ENCODE assay signal across 9 mouse cellular contexts in the genomic region with DNA sequence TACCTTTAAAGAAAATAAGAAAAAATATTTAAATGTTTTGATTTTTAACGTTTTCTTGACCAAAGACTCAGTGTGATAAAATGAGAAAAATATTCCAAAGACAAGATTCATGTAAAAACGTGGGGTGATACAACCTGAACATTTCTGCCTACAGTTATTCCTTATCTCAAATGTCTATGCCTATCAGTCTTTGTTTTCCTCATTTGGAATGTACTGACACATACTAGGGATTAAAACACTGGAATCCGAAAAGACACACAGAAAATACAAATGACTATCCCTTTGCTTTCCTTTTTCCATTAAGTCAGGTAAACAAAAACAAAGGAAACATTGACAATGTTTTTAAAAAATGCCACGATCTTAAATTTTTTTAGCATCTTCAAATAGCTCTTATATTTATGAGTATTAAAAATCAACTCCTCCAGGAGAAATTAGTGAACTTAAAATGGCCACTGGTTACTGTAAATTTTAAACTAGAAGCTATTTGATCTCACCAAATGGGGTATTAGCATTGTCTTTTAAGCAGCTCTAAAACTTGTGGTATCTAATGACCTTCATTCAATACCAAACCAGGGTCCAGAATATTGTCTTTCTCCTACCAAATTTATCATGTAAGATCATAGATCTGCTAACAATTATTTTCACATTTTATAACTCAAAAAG. TPM values are rescaled to one million over a fixed set of nuclear protein-coding genes. Genes with fewer than 3 reads are reported as not detected.
A peak's percentile ranks its signal among the peaks of the same experiment; 100 is the strongest.
DNase-seq lines count a peak whose midpoint lies in the region; ATAC-seq and TF ChIP-seq lines count a peak whose summit lies in the region.
"Had no signal": no experiment of that assay in that cellular context is flagged by ENCODE, and none has a peak within 500 bp of the region (broad histone marks: within the 10 kb centered on the region; RNA-seq: fewer than 3 reads in every experiment).

No protein-coding gene starts in this region.

- H3K36me3 ChIP-seq in heart, embryonic 15.5 days = no peaks in the 10 kb centered on the region
- H3K36me3 ChIP-seq in ES-Bruce4 (ENCODE audit: control insufficient read depth, insufficient read depth, low read length, poor library complexity, severe bottlenecking) = peaks cover 13% of the 10 kb centered on the region
- no peaks in the 10 kb centered on the region for H3K36me3 ChIP-seq in forebrain, embryonic 16.5 days (ENCODE audit: control insufficient read depth, insufficient read depth)
- H3K36me3 ChIP-seq in midbrain, embryonic 10.5 days = peaks cover 42% of the 10 kb centered on the region

- intact Hi-C loops in heart, postnatal 36 days (cut with DNase I) = no loop called here
- intact Hi-C loops in left cerebral cortex, postnatal 25 days (cut with DNase I) = no loop called here

- no peak for DNase-seq in heart, postnatal 36 days
- DNase-seq in midbrain, embryonic 10.5 days (ENCODE audit: low spot score) = no peak
- no peak for DNase-seq in adrenal gland, postnatal 36 days
- no peak for DNase-seq in thymus, postnatal 4 days
- DNase-seq in left cerebral cortex, postnatal 25 days (ENCODE audit: low spot score in 2 of 2) = no peak

- peaks cover 16% of the 10 kb centered on the region for H3K4me1 ChIP-seq in heart, embryonic 15.5 days (replicated peaks)
- no peaks in the 10 kb centered on the region for H3K4me1 ChIP-seq in ES-Bruce4 (ENCODE audit: control insufficient read depth, insufficient read depth, low read length)
- peaks cover 14% of the 10 kb centered on the region for H3K4me1 ChIP-seq in forebrain, embryonic 16.5 days (replicated peaks; ENCODE audit: control insufficient read depth, insufficient read depth, low read length)
- peaks cover 37% of the 10 kb centered on the region for H3K4me1 ChIP-seq in midbrain, embryonic 10.5 days

- no peaks in the 10 kb centered on the region for H3K27me3 ChIP-seq in heart, embryonic 15.5 days
- H3K27me3 ChIP-seq in ES-Bruce4 (ENCODE audit: control insufficient read depth, insufficient read depth, low read length, poor library complexity, severe bottlenecking) = no peaks in the 10 kb centered on the region
- H3K27me3 ChIP-seq in forebrain, embryonic 16.5 days (replicated peaks; ENCODE audit: control insufficient read depth, insufficient read depth, low read length) = no peaks in the 10 kb centered on the region
- no peaks in the 10 kb centered on the region for H3K27me3 ChIP-seq in midbrain, embryonic 10.5 days (ENCODE audit: low read depth, poor library complexity, severe bottlenecking)
- H3K27me3 ChIP-seq: Patski had no signal

- peak overlapping the region; percentile 49; the same call in 1 of the 2 replicates for H3K4me2 ChIP-seq in heart, embryonic 15.5 days
- H3K4me2 ChIP-seq in forebrain, embryonic 16.5 days (ENCODE audit: low read length) = peak overlapping the region; percentile 34

- H3K27ac ChIP-seq in heart, embryonic 15.5 days = peak overlapping the region; percentile 99; the same call in 1 of the 2 replicates
- H3K27ac ChIP-seq in ES-Bruce4 (ENCODE audit: insufficient read depth, low read length) = no peak overlapping the region
- H3K27ac ChIP-seq in forebrain, embryonic 16.5 days (ENCODE audit: low read length) = no peak overlapping the region
- H3K27ac ChIP-seq in midbrain, embryonic 10.5 days (replicated peaks) = peak overlapping the region; percentile 100

- no peak for TF ChIP-seq EP300 in ES-Bruce4 (IDR thresholded peaks at IDR 0.05; ENCODE audit: insufficient read depth, low read depth, low read length)

- 3% methylated on average over 4 of the region's 4 CpGs for WGBS in heart, embryonic 15.5 days
- 2% methylated on average over 4 of the region's 4 CpGs for WGBS in forebrain, embryonic 16.5 days
- WGBS in midbrain, embryonic 10.5 days = 33% methylated on average over 4 of the region's 4 CpGs

- TF ChIP-seq CTCF in ES-Bruce4 (IDR thresholded peaks at IDR 0.05; ENCODE audit: low read depth, low read length) = no peak

- no peaks in the 10 kb centered on the region for H3K9me3 ChIP-seq in heart, embryonic 15.5 days (replicated peaks)
- H3K9me3 ChIP-seq in ES-Bruce4 (replicated peaks; ENCODE audit: control insufficient read depth, insufficient read depth, low read length, poor library complexity, severe bottlenecking) = no peaks in the 10 kb centered on the region
- H3K9me3 ChIP-seq in forebrain, embryonic 16.5 days (ENCODE audit: control insufficient read depth, low read length) = no peaks in the 10 kb centered on the region
- H3K9me3 ChIP-seq in midbrain, embryonic 10.5 days (replicated peaks) = no peaks in the 10 kb centered on the region

- no peak for ATAC-seq in heart, embryonic 15.5 days (replicated peaks; ENCODE audit: insufficient number of reproducible peaks, insufficient read depth, low FRiP score, low read depth)
- no peak for ATAC-seq in forebrain, embryonic 16.5 days
- ATAC-seq: Patski had no signal

- H3K4me3 ChIP-seq in heart, embryonic 15.5 days = peak overlapping the region; percentile 88
- peak overlapping the region; percentile 86; the same call in 1 of the 2 replicates for H3K4me3 ChIP-seq in ES-Bruce4 (ENCODE audit: low read depth, low read length)
- peak overlapping the region; percentile 35 for H3K4me3 ChIP-seq in forebrain, embryonic 16.5 days (replicated peaks; ENCODE audit: low read length)
- H3K4me3 ChIP-seq in midbrain, embryonic 10.5 days = peak overlapping the region; percentile 100

- peak overlapping the region; percentile 100; the same call in 1 of the 2 replicates for H3K9ac ChIP-seq in heart, embryonic 15.5 days
- peak overlapping the region; percentile 99 for H3K9ac ChIP-seq in ES-Bruce4 (ENCODE audit: low read depth, poor library complexity, severe bottlenecking)
- no peak overlapping the region; the same call in 1 of the 2 replicates for H3K9ac ChIP-seq in forebrain, embryonic 16.5 days (replicated peaks; ENCODE audit: low read depth, low read length)

- TF ChIP-seq POLR2A in ES-Bruce4 (IDR thresholded peaks at IDR 0.05; ENCODE audit: insufficient read depth, low read length) = no peak

RNA-seq across cellular contexts. Expression of gene Chd2, which starts 14.4 kb away (rescaled TPM):
- 41.2 and 42.9 TPM in 2 replicates for polyA plus RNA-seq in heart, embryonic 15.5 days (2015; fragmentation: Nextera tagmentation; extraction: Ambion mirVana)
- 10 to 100 TPM; 49.0 to 52.1 TPM for total RNA-seq in heart, postnatal 36 days (2021)
- polyA plus RNA-seq in ES-Bruce4 (2011; ENCODE audit: insufficient read depth, insufficient read length, low read depth, missing spikeins) = 103 and 104 TPM in 2 replicates
- 56.8 and 60.2 TPM in 2 replicates for polyA plus RNA-seq in forebrain, embryonic 16.5 days (2015; fragmentation: Nextera tagmentation; extraction: Ambion mirVana)
- polyA plus RNA-seq in midbrain, embryonic 10.5 days (2016; fragmentation: Nextera tagmentation; extraction: Ambion mirVana) = 39.6 and 48.3 TPM in 2 replicates
- total RNA-seq in adrenal gland, postnatal 36 days (2021) = 10 to 100 TPM; 40.9 to 41.6 TPM
- total RNA-seq in left cerebral cortex, postnatal 25 days (2021) = 10 to 100 TPM; 45.7 to 57.4 TPM

Comparison
In these comparisons a context has a peak if more than half of its experiments do, and no peak if none do; other contexts are left out.
1. H3K27ac ChIP-seq: peak in heart, embryonic 15.5 days (single experiment) and midbrain, embryonic 10.5 days (single experiment); none in ES-Bruce4 (single experiment) and forebrain, embryonic 16.5 days (single experiment).
2. H3K4me3 ChIP-seq: peak in every context shown above with its lines; median percentile 100 in midbrain, embryonic 10.5 days; 88 in heart, embryonic 15.5 days; 86 in ES-Bruce4; 35 in forebrain, embryonic 16.5 days.